Mouse (Mus musculus): ENCODE data around the gene Cyp8b1. TPM values are rescaled to one million over a fixed set of nuclear protein-coding genes. Genes with fewer than 3 reads are reported as not detected.

Cyp8b1 gene
- polyA plus RNA-seq, 1 experiment from 2014 or later, result not detected

Other genes with a start within 250 kb of the Cyp8b1 start
- 9.8 and 10.3 TPM in 2 replicates for gene Sec22c, start 210.8 kb downstream of the Cyp8b1 start, polyA plus RNA-seq (2015; fragmentation: Nextera tagmentation; extraction: Ambion mirVana)
- gene Ss18l2, start 206.0 kb downstream of the Cyp8b1 start, polyA plus RNA-seq (2015; fragmentation: Nextera tagmentation; extraction: Ambion mirVana), result 96.0 and 101 TPM in 2 replicates
- gene Nktr, start 197.1 kb downstream of the Cyp8b1 start, polyA plus RNA-seq (2015; fragmentation: Nextera tagmentation; extraction: Ambion mirVana), result 57.5 and 60.4 TPM in 2 replicates
- 16.7 and 17.7 TPM in 2 replicates for gene Zfp651, start 157.0 kb downstream of the Cyp8b1 start, polyA plus RNA-seq (2015; fragmentation: Nextera tagmentation; extraction: Ambion mirVana)
- 0.47 and 0.49 TPM in 2 replicates for gene Klhl40, start 138.7 kb downstream of the Cyp8b1 start, polyA plus RNA-seq (2015; fragmentation: Nextera tagmentation; extraction: Ambion mirVana)
- gene Hhatl, start 123.8 kb downstream of the Cyp8b1 start, polyA plus RNA-seq (2015; fragmentation: Nextera tagmentation; extraction: Ambion mirVana), result 0.96 and 1.8 TPM in 2 replicates
- 1.2 TPM in 2 replicates for gene Ccdc13, start 76.8 kb downstream of the Cyp8b1 start, polyA plus RNA-seq (2015; fragmentation: Nextera tagmentation; extraction: Ambion mirVana)
- gene Higd1a, start 57.9 kb downstream of the Cyp8b1 start, polyA plus RNA-seq (2015; fragmentation: Nextera tagmentation; extraction: Ambion mirVana), result 155 and 175 TPM in 2 replicates
- gene Ackr2, start 17.9 kb downstream of the Cyp8b1 start, polyA plus RNA-seq (2015; fragmentation: Nextera tagmentation; extraction: Ambion mirVana), result 1.1 and 1.3 TPM in 2 replicates
- 2.2 and 2.5 TPM in 2 replicates for gene Fam198a, start 34.7 kb upstream of the Cyp8b1 start, polyA plus RNA-seq (2015; fragmentation: Nextera tagmentation; extraction: Ambion mirVana)
- 13.0 and 13.5 TPM in 2 replicates for gene Pomgnt2, start 80.8 kb upstream of the Cyp8b1 start, polyA plus RNA-seq (2015; fragmentation: Nextera tagmentation; extraction: Ambion mirVana)
- 81.2 and 83.3 TPM in 2 replicates for gene Snrk, start 201.0 kb upstream of the Cyp8b1 start, polyA plus RNA-seq (2015; fragmentation: Nextera tagmentation; extraction: Ambion mirVana)

Data from lung, embryonic 15.5 days (tissue).